Mouse (Mus musculus) heart, adult 18-20 months (tissue): ENCODE measurements at regions not wholly inside any gene's neighbourhood (a gene's known extent, or its start where the extent isn't known, plus 50 kb on each side); places are given as distances from the start of the nearest gene placed in this dataset.

Experiments used
- DNase-seq, 2 experiments: peaks; one replicate each; pipeline ENCODE4 v3.0.0; 2021 to 2022; ENCODE audit warnings: mixed read lengths in 1 of 2

DNA sequence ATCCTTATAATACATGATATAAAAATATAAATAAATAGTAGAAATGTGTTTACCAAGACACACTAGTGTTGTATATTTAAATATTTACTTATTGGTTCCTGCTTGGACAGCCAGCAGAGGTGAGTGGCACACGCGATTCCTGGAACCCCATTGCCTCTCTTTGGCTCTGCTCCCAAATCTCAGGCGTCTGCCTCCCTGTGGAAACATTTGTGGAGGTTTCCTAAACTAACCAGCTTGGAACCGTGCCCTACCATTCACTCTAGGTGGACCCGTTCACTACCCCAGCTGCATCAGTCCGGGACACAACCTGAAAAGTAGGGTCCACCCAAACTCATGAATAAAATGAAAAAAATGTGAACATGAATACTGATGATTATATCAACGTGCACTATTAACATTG lies 404.0 kb upstream of the Defb41 start:
- DNase-seq, result no peak

- no peak for DNase-seq
These were observed 403.3 kb upstream of the Defb41 start for GRCm38 (mm10) chr1:18668265-18668664.

DNA sequence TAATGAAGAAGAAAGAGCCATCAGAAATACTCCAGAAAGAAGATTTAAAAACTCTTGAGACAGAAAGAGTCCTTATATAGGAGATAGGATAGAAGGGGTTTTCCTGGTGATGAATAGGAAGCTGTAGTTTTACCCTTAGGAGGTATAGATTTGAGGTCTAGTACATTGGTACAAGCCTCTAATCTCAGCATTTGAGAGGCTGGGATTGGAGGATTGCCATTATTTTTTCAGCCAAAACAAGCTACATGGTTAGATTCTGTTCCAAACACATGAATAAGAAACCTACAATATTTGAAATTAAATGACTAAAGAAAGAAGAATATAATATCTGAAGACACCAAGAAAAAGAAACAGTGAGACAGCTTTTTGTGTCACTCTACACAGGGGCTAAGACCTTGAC lies 375.9 kb upstream of the Defb41 start:
- DNase-seq, result no peak

GRCm38 (mm10) chr1:18639460-18640300 lies 374.7 kb upstream of the Defb41 start:
- DNase-seq, result no peak

DNA sequence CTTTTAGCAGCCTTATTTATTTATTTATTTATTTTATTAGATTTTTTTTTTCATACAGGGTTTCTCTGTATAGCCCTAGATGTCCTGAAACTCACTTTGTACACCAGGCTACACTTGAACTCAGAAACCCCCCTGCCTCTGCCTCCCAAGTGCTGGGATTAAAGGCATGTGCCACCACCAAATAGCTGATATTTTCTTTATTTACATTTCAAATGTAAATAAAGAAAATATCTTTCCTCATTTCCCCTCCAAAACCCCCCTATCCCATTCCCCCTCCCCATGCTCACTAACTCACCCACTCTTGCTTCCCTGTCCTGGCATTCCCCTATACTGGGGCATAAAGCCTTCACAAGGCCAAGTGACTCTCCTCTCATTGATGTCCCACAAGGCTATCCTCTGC lies 372.4 kb upstream of the Defb41 start:
- DNase-seq, result no peak

GRCm38 (mm10) chr1:18610231-18610630 lies 345.3 kb upstream of the Defb41 start:
- no peak for DNase-seq

GRCm38 (mm10) chr1:18599864-18600263 lies 334.9 kb upstream of the Defb41 start:
- no peak for DNase-seq

DNA sequence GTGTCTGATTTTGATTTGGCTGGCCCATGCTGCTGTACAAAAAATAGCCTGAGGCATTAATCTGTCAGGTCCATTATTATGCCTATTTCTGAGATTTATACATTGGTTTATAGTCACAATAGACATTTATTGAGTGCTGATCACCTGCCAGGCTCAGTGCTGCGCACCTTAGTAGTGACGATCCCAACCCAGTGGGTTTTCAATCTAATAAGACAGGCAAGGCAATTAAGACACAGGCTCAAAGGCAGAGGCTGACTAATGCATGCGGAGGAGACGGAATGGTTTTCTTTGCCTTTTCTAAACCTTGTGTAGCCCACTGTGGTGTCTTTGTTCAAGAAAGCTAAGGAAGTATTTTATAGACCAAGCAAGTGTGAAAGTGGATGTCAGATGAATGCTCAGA lies 334.0 kb upstream of the Defb41 start:
- no peak for DNase-seq

GRCm38 (mm10) chr1:18583358-18584128 lies 318.6 kb upstream of the Defb41 start:
- DNase-seq, result no peak

- DNase-seq, result no peak
These were observed 313.7 kb upstream of the Defb41 start for GRCm38 (mm10) chr1:18578625-18579024.

DNA sequence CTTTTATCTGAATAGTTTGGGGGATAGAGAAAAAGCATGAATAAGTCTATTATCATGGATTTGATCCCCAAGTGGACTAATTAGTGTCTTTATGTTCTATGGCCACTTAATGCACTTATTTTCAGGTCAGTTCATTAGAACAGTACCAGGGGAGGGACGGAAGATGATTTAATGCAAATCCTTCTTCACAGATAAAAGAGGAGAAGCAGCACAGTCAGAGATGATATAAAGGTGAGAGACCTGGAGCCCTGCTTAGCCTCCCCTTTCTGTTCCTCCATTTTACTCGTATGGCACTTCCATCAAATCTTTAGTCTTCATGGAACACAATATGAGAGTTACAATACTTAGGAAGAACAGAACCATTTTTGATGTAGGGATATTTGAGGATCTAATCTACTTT lies 302.1 kb upstream of the Defb41 start:
- no peak for DNase-seq

DNA sequence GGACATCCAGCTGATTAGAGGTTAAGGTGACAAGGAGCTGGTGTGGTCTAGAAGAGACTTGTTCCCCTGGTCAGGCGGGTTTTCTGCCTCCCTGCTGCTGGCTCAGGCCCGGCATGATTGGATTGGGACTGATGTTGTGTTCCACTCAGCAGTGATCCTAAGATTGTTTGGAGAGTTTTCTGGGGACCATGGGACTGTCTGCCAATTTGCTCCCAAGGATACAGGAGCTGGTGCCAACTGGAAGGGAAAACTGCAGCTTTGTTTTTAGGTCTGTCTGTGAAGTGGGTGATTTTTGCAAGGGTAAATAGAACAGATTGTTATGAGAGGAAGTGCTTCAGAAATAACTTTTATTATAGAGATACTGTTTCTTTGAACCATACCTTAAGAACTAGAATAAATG lies 286.3 kb upstream of the Defb41 start:
- DNase-seq, result no peak

DNA sequence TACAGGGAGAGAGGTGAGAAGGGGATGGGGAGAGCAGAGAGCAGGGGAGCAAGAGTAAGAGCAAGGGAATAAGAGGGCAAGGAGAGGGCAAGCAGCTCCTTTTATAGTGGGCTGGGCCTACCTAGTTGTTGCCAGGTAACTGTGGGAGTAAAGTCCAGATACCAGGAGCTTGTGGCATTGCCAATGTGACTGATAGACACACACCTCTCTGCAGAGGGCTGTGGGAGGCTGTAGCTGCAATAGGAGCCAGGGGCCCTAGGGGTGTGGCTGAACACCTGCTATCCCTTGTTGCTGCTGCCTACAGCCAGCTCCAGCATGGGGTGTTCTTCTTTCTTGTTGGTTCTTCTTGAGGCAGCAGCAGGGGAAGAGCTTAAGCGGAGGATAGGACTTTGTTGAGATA lies 266.8 kb upstream of the Defb41 start:
- DNase-seq, result no peak

DNA sequence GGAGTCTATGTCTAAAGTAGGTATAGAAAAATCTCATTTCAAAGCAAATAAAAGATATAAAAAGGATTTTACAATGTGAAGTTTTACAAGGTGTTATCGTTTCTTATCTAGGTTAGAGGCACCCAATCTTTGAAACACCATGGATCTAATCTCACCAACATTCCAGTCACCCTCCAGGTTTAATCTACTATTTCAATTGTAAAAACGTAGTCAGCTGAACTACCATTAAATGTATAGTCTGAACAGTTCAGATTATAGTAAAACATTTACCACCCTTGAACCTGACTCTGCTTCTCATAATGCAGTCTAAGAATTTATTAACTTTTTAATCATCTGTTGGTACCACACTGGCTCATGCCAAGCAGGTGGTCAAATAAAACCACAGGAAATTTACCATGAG lies 259.5 kb upstream of the Defb41 start:
- no peak for DNase-seq

DNA sequence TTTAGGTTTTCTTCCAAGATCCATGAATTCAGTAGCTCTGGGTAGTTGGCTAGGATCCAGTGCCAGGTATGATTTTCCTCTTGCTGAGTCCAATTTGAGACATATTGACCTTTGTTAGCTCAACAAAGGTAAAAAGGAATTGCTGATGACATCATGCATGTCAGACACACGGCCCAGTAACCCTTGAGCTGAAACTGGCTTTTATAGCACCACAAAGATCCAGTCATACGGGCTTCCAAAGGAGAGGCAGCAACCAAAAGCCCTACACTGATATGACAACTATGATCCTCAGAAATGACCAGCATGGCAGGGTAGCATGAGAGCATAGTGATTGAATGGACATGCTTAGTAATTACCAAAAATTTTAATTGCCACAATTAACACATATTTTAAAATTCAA lies 258.0 kb upstream of the Defb41 start:
- DNase-seq, result no peak

- no peak for DNase-seq
These were observed 247.8 kb upstream of the Defb41 start for GRCm38 (mm10) chr1:18512764-18513163.

- DNase-seq, result peak in 1 of 2 experiments; percentile 2
These were observed 233.6 kb upstream of the Defb41 start for GRCm38 (mm10) chr1:18498556-18498955.

DNA sequence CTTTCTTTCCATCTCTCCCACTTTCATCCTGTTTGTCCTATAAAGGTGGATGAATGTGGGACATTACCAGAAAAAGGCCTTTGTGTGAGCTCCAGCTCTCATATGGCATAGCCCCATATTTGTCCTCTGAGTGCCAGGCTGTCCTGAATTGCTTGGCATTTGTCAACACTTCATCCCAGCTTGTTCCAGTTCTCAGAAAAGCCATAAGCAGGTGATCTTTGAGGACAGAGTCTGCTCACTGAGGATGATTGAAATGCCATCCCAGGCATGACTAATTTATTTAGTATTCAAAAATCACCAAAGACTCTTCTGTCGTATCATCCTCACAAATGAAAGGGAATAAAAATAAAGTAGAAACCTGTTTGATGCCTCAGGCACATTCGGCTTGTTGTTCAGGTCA lies 203.6 kb upstream of the Defb41 start:
- DNase-seq, result no peak

DNA sequence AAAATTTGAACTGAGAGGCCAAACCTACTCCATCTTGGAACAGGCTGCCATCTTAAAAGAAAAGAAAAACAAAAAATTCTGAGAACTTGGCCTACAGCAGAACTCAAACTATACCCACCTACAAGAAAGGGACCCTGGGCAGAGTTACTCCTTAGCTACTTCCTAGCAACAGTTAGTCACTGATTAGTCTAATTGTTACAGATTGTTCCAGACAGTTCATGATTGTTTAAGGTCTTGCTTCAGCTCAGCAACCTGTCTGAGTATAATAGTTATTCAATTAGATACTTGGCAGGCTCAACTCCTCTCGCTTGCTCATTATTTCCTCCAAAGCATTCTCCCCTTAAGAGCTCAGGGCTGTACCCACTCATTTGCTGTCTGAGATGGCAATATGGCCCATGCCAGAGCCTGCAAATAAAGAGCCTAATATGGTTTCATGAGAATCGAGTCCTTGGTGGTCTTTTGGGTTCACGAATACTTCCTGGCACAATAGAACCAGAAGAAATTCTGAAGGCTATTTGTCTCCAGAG lies 200.4 kb upstream of the Defb41 start:
- DNase-seq, result no peak

- no peak for DNase-seq
These were observed 198.3 kb upstream of the Defb41 start for GRCm38 (mm10) chr1:18463218-18463617.

DNA sequence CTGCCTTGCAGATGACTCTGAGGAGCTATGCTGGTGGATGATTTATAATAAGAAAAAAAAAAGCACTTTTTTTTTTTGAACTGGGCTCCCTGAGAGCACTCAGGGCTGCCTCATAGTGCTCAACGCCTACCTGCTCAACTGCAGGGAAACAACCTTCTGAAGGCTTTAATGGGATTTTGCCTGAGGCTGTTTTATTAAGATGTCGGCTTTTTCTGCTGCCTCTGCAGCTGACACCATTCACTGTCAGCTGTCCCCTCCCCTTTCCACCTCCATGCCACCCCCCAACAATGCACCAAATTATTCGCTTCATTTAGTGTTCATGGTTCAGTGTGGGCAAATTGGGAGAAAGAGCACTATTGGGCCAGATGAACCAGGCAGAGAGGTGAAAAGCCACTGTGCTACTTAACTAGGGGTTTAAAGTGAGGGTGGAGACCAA lies 151.4 kb upstream of the Defb41 start:
- no peak for DNase-seq

- no peak for DNase-seq
These were observed 150.9 kb upstream of the Defb41 start for GRCm38 (mm10) chr1:18415879-18416278.

DNA sequence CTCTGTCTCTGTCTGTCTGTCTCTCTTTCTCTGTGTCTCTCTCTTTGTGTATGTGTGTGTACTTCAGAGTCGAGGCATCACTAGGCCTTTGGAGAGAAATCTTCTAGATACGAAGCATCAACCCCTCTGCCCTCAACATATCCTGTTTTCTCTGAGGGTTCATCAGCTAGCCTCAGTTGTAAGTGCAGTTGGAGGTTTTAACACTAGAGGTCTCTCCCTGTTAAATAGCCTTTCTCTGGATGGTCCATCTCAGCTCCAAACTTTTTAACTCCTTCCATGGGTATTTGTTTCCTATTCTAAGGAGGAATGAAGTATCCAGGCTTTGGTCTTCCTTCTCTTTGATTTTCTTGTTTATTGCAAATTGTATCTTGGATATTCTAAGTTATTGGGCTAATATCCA lies 147.8 kb upstream of the Defb41 start:
- DNase-seq, result no peak
